Mouse (Mus musculus) adrenal gland (tissue): Measurements from ENCODE around the gene Stk38.

Source experiments
- intact Hi-C: fragments of 180-260 bp; cut with DNase I; formaldehyde crosslinking; loops from one replicate; pipeline ENCODE4 v1.15.1; 2025

Stk38 gene

DNA sequence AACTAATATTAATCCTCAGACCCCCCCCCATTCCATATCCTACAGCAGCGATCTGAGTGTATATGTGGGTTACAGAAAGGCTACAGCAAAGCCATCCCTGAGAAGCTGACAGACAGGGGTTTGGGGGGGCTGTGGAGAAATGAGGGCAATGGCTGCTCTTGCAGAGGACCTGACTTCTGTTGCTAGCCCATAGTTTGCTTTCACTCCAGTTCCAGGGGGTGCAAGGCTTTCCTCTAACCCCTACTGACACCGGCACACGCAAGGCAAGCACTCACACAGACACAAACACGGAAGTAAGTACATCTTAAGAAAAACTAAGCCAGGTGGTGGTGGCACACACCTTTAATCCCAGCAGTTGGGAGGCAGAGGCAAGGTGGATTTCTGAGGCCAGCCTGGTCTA, 78.4 kb downstream of the Stk38 start:
- intact Hi-C loops, result loop anchor here (5.0 to 10.0 kb wide), 3 partner anchors 47 to 235 kb away; partner anchors contain the start of genes Mapk14 and Slc26a8

DNA sequence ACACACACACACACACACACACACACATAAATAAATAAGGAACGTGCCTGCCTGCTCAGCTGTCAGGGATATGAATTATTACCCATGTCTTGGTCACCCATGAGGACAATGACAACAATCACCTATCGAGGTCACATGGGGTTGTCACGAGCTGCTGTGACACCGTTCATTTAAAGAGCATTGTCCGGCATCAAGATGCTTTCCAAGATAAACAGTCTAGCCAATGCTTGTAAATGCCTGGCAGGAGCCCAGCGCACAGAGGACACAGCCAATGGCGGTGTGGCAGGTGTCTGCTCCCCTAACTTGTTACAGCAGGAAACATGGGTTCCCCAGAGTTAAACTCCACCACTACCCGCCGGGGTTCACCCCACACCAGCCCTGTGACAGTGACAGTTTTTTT, 79.8 kb downstream of the Stk38 start:
- intact Hi-C loops, result loop anchor here (5.0 to 10.0 kb wide), 3 partner anchors 46 to 233 kb away; partner anchors contain the start of genes Mapk14 and Slc26a8

DNA sequence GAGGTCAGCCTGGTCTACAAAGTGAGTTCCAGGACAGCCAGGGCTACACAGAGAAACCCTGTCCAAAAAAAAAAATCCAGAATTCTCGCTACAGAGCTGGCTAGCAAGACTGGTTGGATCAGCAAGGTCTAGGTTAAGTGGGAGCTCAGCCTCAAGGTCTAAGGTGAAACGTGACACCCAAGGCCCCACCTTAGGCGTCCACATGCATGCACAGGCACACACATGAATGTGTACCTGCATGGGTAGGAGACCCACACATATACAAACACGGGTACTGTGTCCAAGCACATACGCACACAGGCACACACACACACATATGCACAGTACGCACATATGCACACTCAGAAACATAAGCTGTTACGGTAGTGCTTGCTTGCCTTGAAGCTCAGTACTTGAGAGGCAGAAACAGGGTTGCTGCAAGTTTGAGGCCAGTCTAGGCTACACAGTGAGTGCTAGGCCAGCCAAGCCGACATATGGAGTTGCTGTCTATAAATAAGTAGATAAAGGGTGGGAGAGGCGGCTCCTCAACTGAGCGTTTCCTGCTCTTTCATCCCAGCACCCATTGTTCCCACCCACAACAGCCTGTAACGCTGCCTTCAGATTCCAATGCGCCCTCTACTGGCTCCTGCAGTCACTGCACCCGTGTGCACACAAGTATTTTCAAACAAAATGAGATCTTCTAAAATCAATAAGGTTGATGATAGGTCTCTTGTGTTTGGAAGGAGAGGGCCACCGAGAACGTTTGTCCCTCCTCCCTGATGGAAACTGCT, 80.7 kb downstream of the Stk38 start:
- intact Hi-C loops, result loop anchor here (5.0 to 10.0 kb wide), 3 partner anchors 45 to 232 kb away; partner anchors contain the start of genes Mapk14 and Slc26a8

DNA sequence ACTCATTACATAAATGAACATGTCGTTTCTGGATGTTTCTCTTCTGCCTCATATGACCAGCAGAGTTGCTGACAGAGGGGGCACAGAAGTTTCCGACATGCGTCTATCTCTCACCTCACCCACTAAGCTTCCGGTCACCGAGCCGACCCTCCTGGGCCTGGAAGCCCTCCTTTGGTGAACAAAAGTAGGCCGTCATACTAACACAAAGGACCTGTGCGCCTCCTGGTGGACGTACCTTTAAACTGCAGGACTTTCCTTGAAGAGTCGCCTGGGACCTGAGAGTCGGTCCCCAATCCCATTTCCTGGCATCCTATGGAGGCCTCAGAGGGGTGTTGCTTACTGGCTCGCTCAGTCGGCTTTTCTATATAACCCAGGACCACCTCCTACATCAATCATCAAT, 81.4 kb downstream of the Stk38 start:
- intact Hi-C loops, result loop anchor here (5.0 to 10.0 kb wide), 3 partner anchors 44 to 232 kb away; partner anchors contain the start of genes Mapk14 and Slc26a8

DNA sequence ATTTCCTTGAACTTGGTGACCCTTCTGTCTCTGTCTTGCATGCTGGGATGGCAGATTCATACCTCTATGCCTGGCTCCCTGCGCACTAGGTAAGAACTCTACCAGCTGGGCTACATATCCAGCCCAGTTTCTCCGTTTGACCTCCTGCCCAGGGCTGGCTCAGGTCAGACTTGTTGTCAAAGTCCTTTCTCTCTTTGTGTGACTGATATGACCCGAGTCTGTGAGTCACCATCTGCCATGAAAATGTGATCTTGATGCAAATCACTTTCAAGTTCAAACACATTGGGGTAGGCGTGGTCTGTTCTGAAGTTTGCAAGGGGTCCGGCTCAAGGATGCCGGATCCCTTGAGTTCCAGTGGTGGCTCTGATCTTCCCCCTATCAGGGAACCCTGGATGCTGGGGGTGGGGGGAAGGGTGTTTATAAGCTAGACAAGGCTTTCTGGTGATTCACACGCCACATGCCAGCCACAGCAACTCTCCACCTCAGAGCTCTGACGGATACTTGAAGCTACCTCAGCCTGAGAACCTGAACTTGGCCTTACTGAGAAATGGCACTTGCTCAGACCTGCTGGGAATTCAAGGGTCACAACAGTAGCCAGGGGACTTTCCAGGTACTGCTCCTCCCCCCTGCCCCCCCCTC, 82.7 kb downstream of the Stk38 start:
- intact Hi-C loops, result loop anchor here (2.0 to 10.0 kb wide), 4 partner anchors 18 to 230 kb away; partner anchors contain the start of genes Mapk14 and Slc26a8

DNA sequence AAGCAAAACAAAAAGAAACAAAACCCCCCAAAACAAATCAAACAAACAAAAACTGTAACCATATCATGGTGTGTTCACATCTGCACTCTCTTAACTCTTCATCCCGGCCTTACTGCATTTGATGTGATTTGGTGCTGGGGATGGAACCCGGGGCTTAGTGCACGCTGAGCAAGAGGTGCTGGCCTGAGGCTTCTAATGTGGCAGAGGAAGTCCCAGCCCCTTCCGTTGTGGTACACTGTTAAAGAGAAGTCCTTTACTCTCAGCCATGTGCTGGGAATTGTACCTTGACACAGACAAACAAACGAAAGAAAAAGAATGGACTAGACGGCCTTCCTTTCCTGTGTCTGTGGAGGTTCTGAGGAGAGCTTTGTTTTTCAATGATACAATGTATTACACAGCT, 85.7 kb downstream of the Stk38 start:
- intact Hi-C loops, result loop anchor here (10.0 kb wide), 1 partner anchor 227 kb away; the partner anchor contains the start of genes Mapk14 and Slc26a8

DNA sequence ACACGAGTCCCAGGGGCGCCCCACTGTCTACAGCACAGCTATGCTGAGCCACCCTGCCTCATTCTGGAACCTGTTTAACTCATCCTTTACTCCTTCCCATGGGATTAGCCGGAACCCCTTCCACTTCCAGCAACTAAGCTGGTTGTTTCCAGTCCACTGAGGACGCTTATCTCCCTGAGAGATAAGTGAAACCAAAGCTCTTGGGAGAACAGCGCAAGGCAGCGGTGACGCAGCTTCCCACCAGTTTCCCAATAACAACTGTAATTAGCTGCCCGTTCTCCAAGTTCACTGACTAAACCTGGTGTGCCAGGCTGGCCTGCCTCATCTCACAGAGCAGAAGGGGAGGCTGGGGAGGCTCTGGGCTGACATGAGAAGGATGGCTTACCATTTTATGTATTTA, 86.7 kb downstream of the Stk38 start:
- intact Hi-C loops, result loop anchor here (10.0 kb wide), 1 partner anchor 226 kb away; the partner anchor contains the start of genes Mapk14 and Slc26a8
